Comparison of ENCODE assay signal across 22 mouse cellular contexts in the genomic region with DNA sequence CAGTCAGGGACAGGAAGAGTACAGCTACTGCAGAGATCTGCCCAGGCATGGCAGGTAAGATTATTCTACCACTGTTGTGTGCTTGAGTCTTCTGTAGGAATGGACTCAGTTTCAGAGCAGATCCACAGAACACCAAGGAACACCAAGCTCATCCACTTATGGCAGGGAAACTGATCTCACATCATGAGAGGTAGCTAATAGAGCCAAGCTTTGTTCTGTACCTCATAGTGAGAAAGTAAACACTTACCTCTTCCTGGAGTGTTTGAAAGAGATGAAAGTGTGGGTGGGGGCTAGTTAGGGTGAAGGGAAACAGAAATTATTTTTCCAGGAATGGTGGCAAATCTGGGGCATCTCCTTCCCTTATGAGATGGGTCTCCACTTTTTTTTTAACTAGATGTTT. TPM values are rescaled to one million over a fixed set of nuclear protein-coding genes. Genes with fewer than 3 reads are reported as not detected.
"Had no signal": no experiment of that assay in that cellular context is flagged by ENCODE, and none has a peak within 500 bp of the region (broad histone marks: within the 10 kb centered on the region; RNA-seq: fewer than 3 reads in every experiment).

Lamp3 (minus strand) TSS at position 160 of the 400 bp plus-strand sequence.

- H3K27ac ChIP-seq: liver, embryonic 13.5 days; liver, embryonic 15.5 days; macrophage; midbrain, embryonic 13.5 days; midbrain, embryonic 15.5 days; neural tube, embryonic 12.5 days had no signal

- H3K36me3 ChIP-seq: liver, embryonic 13.5 days; liver, embryonic 15.5 days; midbrain, embryonic 13.5 days; midbrain, embryonic 15.5 days; neural tube, embryonic 12.5 days had no signal

- ATAC-seq: liver, postnatal 0 days; midbrain, embryonic 13.5 days; midbrain, embryonic 15.5 days had no signal

- H3K4me2 ChIP-seq: liver, embryonic 11.5 days; liver, embryonic 13.5 days; liver, embryonic 15.5 days; midbrain, embryonic 11.5 days; midbrain, embryonic 13.5 days; midbrain, embryonic 15.5 days; neural tube, embryonic 12.5 days had no signal

- DNase-seq: liver; liver, embryonic 13.5 days; liver, postnatal 0 days; retina, postnatal 1 day; right cerebral cortex, adult 18-20 months; right cerebral cortex, postnatal 25 days; right cerebral cortex, postnatal 4 days; spleen, adult 18-20 months; thymus, adult 18-20 months; thymus, postnatal 14 days; thymus, postnatal 36 days had no signal

- H3K27me3 ChIP-seq: liver, embryonic 13.5 days; liver, embryonic 15.5 days; megakaryocyte, embryonic 14.5 days; midbrain, embryonic 13.5 days; midbrain, embryonic 15.5 days; neural tube, embryonic 12.5 days had no signal

- H3K4me1 ChIP-seq: liver, embryonic 13.5 days; liver, embryonic 15.5 days; megakaryocyte, embryonic 14.5 days; midbrain, embryonic 13.5 days; midbrain, embryonic 15.5 days; neural tube, embryonic 12.5 days had no signal

- H3K9me3 ChIP-seq: liver, embryonic 13.5 days; liver, embryonic 15.5 days; megakaryocyte, embryonic 14.5 days; midbrain, embryonic 13.5 days; midbrain, embryonic 15.5 days; neural tube, embryonic 12.5 days had no signal

- H3K4me3 ChIP-seq: liver, embryonic 13.5 days; liver, embryonic 15.5 days; megakaryocyte, embryonic 14.5 days; midbrain, embryonic 13.5 days; midbrain, embryonic 15.5 days; neural tube, embryonic 12.5 days had no signal

- H3K9ac ChIP-seq: liver, embryonic 13.5 days; liver, embryonic 15.5 days; liver, postnatal 0 days; midbrain, embryonic 13.5 days; midbrain, embryonic 15.5 days; neural tube, embryonic 12.5 days had no signal

RNA-seq across cellular contexts. Expression of gene Lamp3, which starts in this region (rescaled TPM):
- polyA plus RNA-seq: liver, embryonic 11.5 days; liver, embryonic 15.5 days; liver, postnatal 0 days; macrophage; neural tube, embryonic 12.5 days; neural tube, embryonic 14.5 days; small intestine, adult 2 months; stomach, embryonic 14.5 days had no signal
